Mouse (Mus musculus) cerebellum, postnatal 14 days (tissue): ENCODE measurements around the gene Apol9b.
A peak's percentile ranks its signal among the peaks of the same experiment; 100 is the strongest.
"Not testable (repeated sequence)": the region's sequence is repeated elsewhere in the genome, so short reads cannot be mapped to it uniquely, and the experiment has no call there.

Experiments
- DNase-seq, 2 experiments: peaks; one replicate each; pipeline ENCODE4 v3.0.0; 2021; ENCODE audit warnings: mixed read lengths in 2 of 2

Apol9b gene

DNA sequence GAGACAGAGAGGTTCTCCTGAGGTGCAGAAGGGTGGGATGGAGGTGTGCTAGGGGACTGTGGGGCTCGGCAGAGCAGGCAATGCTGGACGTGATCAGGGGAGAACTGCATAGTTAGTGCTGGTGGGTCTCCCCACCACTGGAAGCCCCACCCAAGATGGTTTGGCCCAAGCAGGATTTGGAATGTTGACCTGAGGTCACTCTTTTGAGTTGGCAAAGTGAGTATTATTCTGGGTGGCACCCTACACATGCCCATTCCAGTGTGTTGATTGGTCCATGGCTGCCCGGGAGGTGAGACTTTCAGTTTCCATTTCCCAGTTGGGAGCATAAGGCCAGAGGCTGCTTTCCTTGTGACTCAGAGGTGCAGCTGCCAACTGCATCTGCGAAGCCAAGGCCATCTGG is at the start of gene Apol9b:
Gene Apol9b (plus strand): TSS at position 301 of the 400 bp plus-strand sequence.
- not testable (repeated sequence) for DNase-seq

DNA sequence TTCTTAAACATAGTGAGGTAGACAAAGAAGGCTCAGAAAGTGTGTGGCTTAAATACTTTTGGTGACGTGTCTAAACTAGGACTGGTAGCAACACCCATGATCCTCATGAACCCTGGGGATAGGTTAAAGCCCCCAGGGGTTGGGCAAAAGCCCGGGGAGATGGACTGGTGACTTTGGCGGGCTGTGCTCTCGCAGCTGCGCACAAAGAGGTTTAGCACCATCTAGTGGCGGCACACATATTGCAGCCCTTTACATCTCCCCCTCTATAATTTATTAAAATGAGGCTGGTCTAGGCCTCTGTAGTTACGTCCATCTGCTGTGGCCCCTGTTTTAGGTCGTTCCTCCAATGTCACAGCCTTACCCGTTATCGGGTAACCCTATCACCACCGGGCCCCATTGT is 44.9 kb upstream of the Apol9b start:
- DNase-seq = peak; percentile 43 to 70

DNA sequence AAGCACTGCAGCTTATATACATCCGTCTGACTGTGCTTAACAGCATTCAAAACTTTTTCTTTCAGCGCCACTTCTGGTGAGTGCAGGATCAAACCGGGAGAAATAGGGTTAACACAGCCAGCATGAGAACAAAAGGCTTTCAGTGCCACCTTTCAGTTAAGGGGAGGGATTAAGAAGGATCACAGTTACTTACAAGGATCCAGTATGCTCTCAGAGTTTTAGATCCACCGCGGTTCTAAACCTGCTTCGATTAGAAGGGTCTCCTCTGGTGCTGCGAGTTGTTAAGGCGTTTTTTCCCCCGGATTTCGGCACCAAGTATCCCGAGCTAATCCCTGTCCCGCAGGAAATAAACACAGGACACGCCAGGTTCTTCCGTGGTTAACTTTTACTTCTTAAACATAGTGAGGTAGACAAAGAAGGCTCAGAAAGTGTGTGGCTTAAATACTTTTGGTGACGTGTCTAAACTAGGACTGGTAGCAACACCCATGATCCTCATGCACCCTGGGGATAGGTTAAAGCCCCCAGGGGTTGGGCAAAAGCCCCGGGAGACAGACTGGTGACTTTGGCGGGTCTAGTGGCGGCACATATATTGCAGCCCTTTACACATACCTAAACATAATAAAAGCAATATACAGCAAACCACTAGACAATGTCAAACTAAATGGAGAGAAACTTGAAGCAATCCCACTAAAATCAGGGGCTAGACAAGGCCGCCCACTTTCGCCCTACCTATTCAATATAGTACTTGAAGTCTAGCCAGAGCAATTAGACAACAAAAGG is 37.1 kb upstream of the Apol9b start:
- not testable (repeated sequence) for DNase-seq

DNA sequence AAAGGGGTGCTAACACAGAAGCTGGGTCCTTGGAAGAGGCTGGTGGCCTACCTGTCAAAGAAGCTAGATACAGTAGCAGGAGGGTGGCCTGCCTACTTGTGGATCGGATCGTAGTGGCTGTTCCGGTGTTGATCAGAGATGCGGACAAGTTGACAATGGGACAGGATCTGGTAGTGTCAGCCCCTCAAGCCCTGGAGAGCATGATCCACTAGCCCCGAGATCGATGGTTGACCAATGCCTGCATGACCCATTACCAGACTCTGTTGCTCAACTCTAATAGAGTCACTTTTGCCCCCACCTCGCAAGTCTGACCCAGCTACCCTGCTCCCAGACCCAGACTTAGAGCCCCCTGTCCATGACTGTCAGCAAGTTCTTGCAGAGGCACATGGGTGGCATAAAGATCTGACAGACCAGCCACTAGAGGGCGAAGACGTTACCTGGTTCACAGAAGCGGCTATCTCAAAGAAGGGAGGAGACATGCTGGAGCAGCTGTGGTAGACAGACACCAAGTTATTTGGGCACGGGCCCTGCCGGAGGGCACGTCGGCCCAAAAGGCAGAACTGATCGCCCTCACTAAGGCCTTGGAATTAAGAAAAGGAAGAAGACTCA is 34.0 kb upstream of the Apol9b start:
- peak; percentile 12 to 21 for DNase-seq

DNA sequence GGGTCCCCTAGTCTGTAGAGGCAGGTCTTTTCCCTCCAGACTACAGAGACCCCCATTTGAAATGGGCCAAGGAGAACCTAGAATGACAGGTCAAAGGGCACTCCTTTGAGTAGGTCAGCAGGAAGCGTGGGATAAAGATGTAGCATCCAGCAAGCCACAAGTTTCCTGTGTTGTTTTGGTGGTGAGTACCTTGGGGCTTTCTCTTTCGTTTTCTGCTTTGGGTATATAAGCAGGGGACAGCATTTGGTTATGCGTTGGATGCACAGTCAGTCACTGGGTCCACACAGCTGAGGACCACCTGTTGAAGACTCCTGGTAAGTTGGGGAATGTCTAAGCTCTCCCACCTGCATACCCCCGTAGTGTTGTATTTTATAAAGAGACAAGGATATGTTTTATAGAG is 30.2 kb upstream of the Apol9b start, which contains the start of gene Apol7e:
Gene Apol7e (plus strand): TSS at position 202 of the 400 bp plus-strand sequence.
- DNase-seq = not testable (repeated sequence)

DNA sequence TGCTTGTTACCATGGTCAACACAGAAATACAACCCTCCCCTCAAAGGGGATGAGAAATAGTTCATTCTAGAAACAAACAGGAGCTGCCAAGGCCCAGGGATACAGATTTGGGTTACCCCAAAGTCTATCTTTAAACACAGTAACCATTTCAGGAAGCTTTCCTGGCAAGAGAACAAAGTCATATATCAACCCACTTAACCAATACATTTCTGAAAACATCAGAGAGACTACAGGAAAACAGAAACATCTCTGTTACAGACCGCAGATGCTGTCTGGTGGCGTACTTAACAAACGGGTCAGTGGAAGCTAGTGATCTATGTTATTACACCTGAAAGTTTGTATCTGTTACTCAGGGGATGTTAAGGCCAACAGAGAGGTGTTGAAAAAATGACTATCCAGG is 23.5 kb upstream of the Apol9b start:
- DNase-seq = not testable (repeated sequence)

DNA sequence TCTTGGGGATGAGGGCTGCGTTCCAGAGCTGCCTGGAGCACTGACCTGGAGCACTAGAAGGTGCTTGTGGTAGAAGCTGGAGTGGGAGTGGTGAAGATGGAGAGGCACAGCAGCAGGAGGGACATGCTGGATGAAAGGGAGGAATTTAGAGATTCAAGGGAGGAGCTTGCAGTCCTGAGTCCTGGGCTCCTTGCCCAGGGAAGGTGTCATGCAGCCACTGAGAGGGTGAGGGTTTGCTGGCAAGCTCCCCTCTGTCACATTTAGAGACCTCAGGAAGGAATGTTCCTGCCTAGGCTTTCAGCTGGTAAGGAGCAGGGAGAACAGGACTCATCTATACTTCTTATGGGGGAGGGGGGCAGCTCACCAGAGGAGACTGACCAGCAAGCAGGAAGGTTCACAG is 19.9 kb upstream of the Apol9b start:
- not testable (repeated sequence) for DNase-seq

DNA sequence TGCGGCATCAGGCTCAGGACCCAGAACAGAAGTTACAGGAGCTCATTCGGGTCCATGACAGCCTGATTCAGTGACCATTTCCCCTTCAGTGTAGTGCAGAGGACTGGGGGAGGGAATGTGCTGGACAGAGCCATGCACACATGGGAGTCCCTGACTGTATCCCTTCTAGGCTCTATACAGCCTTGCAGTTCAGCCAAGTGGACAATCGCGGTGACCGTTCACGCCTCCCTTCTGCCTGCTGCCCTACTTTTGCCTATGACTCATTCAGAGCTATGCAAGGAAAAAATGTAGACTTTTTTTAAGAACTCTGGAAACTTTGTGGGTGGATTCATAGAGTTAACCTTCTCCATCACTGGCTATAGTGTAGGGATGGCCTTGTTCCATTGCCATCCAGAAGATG is 10.6 kb upstream of the Apol9b start:
- not testable (repeated sequence) for DNase-seq

DNA sequence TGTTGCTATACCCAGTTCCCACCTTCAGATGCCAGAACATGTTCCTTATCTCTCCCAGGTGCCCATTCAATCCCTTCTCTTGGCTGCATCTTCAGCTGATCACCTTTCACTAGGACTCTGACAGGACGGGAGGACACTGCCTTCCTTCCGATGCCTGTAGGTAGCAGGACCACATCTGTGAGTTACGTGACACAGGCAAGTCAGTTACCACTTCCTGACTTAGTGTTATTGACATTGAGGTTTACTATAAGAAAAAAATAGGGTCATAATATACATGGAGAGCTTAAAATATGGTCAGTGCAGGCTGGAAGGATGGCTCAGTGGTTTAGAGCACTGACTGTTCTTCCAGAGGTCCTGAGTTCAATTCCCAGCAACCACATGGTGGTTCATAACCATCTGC is 7.3 kb upstream of the Apol9b start:
- not testable (repeated sequence) for DNase-seq

DNA sequence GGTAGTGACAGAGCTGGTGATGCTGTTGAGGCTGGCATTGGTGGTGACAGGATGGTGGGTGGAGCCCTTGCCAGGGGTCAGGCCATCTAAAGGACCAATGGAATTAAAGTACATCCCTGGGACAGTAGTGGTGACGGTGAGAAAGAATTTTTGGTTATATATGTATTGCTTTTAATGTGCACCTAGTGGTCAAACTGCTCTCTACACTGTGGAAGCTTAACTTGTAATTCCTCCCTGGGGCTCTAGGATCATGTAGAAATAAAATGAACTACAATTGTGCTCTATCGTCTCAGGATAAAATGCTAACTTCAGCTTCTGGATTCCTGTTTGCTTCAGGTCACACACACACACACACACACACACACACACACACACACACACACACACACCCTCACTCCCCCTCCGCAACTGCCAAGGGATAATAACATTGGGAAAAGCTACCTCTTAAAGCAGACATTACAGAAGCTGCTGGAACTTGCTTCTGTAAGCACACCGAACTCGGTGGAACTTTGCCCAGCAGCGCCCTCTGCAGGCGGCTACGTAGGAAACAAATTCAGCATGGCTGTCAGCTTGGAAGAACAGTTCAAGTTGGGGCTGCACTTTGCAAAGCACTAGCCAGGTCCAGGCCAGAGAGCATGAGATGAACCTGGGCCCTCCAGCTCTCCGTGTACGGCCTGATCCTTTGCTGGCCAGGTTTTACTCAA is 4.5 kb upstream of the Apol9b start:
- DNase-seq = not testable (repeated sequence)

DNA sequence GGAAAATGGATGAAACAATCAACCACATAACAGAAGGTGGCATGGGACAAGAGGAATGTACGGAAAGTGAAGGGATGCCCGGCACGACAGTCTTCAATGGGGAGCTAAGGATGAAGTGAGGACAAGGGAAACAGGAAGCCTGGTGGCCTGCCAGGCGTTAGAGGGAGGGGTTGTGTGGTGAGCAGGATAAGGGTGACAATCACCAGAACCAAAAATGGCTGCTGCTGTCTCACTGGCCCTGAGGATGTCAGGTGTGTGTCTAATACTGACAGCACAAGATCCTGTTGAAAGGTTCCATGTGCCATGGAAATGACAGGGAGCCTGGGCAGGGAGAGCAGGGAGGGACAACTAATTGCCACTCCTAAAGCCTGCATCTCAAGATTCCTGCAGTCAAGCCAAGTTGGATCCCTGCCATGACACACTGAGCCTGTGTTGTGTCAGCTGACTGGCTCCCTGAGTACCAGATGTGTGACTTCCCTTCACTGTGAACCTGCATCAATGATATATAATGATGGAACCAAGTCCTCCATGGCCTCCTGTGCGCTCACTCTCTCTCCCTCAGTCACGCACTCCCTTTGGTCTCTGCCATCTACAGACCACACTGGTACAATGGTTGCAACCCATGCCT is 3.3 kb upstream of the Apol9b start:
- DNase-seq = peak in 1 of 2 experiments; percentile 14

DNA sequence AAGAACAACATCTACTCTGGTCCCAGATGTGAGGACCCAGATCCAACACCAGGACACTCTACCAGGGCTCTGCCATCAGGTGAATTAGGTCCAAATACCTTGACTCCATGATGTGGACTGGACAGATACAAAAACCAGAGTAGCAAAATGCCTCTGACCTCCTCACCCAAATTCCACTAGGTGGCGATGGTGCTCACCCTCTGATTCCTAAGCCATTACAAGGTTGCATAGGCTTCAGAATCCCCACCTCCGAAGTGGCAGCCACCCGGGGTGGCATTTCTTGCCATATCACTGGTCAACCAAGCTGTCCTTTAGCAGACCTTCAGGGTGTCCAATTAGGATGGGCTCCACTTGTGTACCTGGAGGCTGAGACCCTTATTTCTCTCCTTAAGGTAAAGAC is 1.7 kb upstream of the Apol9b start:
- DNase-seq = peak; percentile 20 to 31

DNA sequence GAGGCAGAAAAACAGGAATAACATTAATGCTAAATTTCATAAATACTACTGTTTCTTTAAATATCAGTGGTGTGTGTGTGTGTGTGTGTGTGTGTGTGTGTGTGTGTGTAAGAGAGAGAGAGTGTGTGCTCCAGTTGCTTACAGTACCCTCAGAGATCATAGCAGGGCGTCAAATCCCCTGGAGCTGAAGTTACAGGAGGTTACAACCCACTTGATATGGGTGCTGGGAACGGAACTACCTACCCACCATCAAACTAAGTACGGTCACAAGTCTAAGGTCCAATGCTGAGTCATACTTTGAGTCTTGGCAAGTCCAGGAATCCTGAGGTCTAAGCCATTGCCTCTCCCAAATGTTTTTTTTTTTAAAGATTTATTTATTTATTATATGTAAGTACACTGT is 1.1 kb upstream of the Apol9b start:
- DNase-seq = not testable (repeated sequence)

DNA sequence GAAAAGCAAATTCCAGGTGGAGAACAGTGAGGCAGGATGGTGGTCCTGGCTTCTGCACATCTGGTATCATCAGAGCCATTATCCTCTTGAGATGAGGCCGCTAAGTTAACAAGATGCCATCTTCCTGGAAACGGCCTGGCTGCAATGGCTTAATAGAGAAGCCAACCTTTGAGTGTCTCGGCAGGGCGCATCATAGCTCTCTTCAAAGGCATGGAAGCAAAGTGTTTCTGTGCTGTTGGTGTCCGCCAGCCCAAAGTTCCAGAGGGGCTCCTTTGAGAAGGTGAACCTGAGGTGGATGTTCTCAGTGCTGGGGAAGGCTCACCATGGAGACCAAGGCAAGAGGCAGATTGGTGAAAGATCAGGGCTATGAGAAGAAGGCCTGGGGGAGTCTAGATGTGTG is 2.8 kb downstream of the Apol9b start:
- no peak for DNase-seq

DNA sequence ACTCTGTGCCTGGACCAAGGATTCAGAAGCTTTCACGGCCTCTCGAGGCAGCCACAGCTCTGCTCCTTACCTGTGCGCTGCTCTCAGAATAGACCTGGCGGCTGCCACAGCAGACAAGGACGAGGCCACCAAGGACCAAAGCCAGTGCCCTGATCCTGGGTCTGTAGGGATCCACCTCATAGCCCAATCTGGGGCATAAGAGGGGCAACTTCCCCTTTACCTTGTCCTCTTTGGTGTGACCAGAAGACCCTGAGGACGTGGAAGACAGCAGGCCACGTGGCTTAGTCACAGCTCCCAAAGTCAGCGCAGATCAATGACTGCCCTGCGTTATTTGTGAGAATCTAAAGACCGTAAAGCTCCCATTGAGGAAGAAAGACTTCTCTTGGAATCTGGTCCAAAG is 4.0 kb downstream of the Apol9b start:
- not testable (repeated sequence) for DNase-seq

DNA sequence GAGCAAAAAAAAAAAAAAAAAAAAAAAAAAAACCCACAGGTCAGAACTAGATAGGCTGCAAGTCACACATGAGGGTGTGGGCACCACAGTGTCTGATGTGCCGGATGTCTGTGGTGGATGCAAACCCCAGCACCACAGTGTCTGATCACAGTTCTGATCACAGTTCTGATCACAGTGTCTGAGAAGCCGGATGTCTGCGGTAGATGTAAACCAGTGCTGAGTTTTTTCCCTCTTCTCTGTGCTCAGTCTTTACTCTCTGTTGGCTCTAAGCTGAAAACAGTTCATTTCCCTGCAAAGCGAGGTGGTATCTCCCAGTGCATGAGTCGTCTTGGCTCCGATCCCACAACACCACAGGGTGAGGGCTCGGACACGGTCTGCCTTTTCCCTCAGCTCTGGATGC is 4.5 kb downstream of the Apol9b start:
- DNase-seq = peak; percentile 71 to 85

DNA sequence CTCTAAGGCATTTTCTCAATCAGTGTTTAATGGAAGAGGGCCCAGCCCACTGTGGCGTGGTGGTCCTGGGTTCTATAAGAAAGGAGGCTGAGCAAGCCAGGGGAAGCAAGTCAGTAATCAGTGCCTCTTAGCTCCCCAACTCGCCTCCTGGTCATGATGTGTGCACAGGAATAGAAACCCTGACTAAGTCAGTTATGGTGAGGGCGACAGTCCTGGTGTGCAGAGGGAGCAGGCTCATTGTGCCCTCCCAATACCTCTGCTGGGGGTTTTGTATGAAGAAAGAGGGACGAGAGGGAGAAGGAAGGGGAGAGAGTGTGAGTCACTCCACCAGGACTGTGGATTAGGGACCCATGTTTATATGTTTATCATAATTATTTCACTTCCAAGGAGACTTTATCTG is 5.1 kb downstream of the Apol9b start:
- not testable (repeated sequence) for DNase-seq

DNA sequence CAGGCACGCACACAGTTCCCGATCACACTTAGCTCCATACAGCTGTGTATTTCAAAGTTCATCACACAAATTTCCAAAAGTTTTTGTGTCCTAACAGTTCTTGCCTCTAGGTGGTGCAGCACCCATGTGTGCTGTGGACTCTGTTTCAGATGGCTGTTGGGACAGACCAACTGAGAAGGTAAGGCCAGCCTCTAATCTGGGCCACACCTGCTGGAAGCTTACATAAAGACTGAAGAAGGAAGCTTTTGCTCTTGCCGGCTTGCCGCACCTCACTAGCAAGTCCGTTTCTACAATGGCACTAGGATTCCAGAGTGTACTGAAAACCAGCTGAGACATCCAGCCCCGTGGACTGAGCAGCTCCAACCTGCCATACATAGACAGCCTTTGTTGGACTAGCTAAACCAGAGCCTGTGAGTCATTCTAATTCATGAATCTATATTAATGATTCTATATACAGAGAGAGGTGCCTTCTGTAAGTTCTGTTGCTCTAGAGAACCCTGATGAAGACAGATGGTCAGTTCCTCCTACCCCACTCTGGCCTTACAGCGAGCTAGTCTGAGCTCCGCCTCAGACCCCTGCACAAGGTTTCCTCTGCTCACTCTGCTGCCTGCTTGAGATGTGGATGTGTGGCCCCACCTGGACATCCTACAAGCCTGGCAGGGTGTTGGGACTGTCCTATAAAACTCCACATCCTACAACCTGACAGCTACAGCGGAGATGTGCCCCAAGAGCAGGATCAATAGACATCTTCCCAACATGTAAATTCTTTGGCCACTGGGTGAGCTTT is 11.9 kb downstream of the Apol9b start:
- DNase-seq = no peak

DNA sequence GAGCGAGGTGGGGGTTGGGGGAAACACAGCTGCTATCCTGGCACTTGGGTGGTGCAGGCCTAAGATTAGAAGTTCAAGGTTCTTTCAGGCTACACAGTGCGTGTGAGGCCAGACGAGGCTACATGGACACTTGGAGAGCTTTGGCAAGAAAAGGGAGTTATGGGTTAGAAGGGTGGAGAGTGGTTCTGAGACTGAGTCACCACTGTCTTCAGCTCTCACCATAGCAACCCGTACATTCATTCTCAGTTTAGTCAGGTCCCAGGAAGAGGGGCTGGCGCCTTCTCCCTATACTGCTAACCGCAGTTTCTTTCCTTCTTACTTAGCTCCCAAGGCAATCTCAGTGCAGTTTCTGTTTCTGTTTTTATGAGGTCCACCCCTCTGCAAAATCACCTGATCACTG is 12.7 kb downstream of the Apol9b start:
- not testable (repeated sequence) for DNase-seq

DNA sequence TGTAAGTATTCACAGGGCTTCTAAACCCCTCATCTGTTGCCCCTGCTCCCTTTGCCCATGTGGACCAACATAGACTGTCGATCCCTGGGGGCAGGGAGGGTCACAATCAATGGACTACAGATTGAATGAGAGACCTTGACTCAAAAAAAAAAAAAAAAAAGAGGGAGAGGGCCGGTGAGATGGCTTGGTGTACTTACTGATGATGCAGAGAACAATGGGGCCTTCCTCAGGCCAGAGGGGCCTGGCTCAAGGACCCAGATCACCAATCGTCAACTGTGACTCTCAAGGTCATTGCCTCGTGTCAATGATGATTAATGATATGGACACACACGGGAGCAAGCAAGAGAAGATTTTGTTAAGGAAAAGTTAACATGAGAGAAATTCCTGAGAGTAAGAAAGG is 15.8 kb downstream of the Apol9b start:
- DNase-seq = no peak

DNA sequence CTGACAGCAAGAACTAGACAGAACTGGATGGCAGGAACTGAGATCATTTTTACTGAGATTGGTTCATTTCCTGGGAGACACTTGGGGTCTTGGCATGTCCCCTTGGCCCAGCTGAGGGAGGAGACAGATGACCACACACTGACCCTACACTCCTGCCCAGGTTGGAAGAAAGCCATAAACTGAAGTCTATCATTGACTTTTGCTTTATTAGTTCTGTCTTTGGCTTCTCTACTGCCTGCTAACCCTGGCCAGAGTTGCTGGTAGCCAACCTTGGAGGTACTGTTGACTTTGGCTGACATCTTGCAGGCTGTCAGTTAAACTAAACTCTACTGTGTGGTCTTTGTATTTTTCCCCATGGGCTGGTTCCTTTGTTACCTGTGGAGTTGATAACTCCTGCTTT is 16.2 kb downstream of the Apol9b start:
- DNase-seq = peak in 1 of 2 experiments; percentile 18

DNA sequence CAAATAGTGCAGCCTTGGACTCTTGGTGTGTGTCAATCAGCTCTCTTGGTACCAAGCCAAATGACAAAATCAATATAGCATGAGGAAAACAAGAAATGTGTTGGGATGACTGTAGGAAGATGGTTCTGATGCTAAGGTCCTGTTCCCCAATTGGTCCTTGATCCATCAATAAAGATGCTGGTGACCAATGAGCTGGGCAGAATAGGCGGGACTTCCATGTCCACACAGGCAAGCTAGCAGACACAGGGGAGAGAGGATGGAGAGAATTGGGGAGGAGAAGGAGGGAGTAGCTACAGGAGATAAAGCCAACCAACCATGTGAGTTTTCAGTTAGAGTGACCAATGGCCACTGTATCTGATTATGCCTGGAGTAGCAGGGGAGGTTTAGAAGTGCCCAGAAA is 17.5 kb downstream of the Apol9b start:
- peak in 1 of 2 experiments; percentile 23 for DNase-seq
